Mouse (Mus musculus) embryonic facial prominence, embryonic 13.5 days (tissue): ENCODE results near the gene Brf1. TPM values are rescaled to one million over a fixed set of nuclear protein-coding genes. Genes with fewer than 3 reads are reported as not detected.

Source experiments
- ATAC-seq: fragments of 200-750 bp; cut with Nextera tagmentation; 2 replicates; pipeline ENCODE4 v1.8.0; 2017; ENCODE audit warnings: low read depth; ENCODE audit not compliant: insufficient number of reproducible peaks, insufficient read depth, low FRiP score, low TSS enrichment
- H3K27ac ChIP-seq: fragments of 300-500 bp; sonication (generic); 2 replicates; pipeline ENCODE4 v1.5.1; 2015; ENCODE audit warnings: moderate library complexity, mild to moderate bottlenecking, inconsistent platforms
- H3K27me3 ChIP-seq: fragments of 300-500 bp; sonication (generic); 2 replicates; pipeline ENCODE4 v1.6.1; 2015; ENCODE audit warnings: mild to moderate bottlenecking, inconsistent platforms
- H3K36me3 ChIP-seq: fragments of 300-500 bp; sonication (generic); 2 replicates; pipeline ENCODE4 v1.6.1; 2015; ENCODE audit warnings: mild to moderate bottlenecking, inconsistent platforms
- H3K4me1 ChIP-seq: fragments of 300-500 bp; sonication (generic); 2 replicates; pipeline ENCODE4 v1.6.1; 2015; ENCODE audit warnings: inconsistent platforms
- H3K4me2 ChIP-seq: fragments of 300-500 bp; sonication (generic); 2 replicates; pipeline ENCODE4 v1.6.1; 2015; ENCODE audit warnings: moderate library complexity, mild to moderate bottlenecking, inconsistent platforms
- H3K4me3 ChIP-seq: fragments of 300-500 bp; sonication (generic); 2 replicates; pipeline ENCODE4 v1.5.1; 2015; ENCODE audit warnings: mild to moderate bottlenecking, inconsistent platforms
- H3K9ac ChIP-seq: fragments of 300-500 bp; sonication (generic); 2 replicates; pipeline ENCODE4 v1.6.1; 2015; ENCODE audit warnings: mild to moderate bottlenecking, inconsistent platforms
- H3K9me3 ChIP-seq: fragments of 300-500 bp; sonication (generic); 2 replicates; pipeline ENCODE4 v1.6.1; 2016; ENCODE audit warnings: inconsistent platforms
- WGBS: fragments of 180-500 bp; shearing (Covaris S2); methylation state at CpG from one replicate; pipeline ENCODE4 v1.1.7; 2015; ENCODE audit warnings: mixed read lengths; 5-methylcytosine and 5-hydroxymethylcytosine counted together
- polyA plus RNA-seq: library from polyadenylated mRNA; unstranded; fragments of >200 nt; fragmentation: Nextera tagmentation; extraction: Ambion mirVana; gene quantifications from 2 replicates; pipeline ENCODE4 v1.2.1, GENCODE M21; 2015

The Brf1 gene
- polyA plus RNA-seq, 1 experiment from 2014 or later: 80.1 TPM

- peaks cover 21% of the 10 kb centered on the region for H3K4me1 ChIP-seq
- no peak for ATAC-seq
- WGBS: 2% methylated on average over 53 of the region's 56 CpGs
- peak overlapping the region; percentile 82 for H3K4me2 ChIP-seq
- H3K36me3 ChIP-seq: peaks cover 21% of the 10 kb centered on the region
- H3K27me3 ChIP-seq: no peaks in the 10 kb centered on the region
- no peaks in the 10 kb centered on the region for H3K9me3 ChIP-seq
- peak overlapping the region; percentile 97 for H3K9ac ChIP-seq
- peak overlapping the region; percentile 95 for H3K27ac ChIP-seq
- H3K4me3 ChIP-seq: peak overlapping the region; percentile 92
Observed at GRCm38 (mm10) chr12:112999569-113000293, 773 bp downstream of the Brf1 start.

DNA sequence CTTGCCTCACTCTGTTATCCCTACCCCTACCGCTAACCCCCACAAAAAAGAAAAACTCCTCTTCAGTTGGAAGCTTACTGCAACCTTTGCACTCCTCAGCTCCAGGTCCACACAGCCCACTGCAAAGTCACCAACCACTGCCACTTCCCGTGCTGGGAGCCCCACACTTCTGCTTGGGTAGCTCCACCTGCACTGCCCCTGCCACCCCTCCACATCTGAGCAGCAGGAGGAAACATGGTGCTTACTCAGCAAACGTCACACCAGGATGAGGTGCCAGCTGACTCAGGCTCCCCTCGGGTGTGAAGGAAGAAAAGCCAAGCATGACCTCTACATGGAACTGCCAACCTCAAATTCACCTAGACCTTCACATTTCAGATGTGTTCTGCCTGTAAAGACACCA is 6.4 kb downstream of the Brf1 start:
- Histone ChIP-seq H3K9ac (no peak overlapping the region), H3K4me2 (no peak overlapping the region), H3K27me3 (no peaks in the 10 kb centered on the region), H3K27ac (no peak overlapping the region), H3K9me3 (no peaks in the 10 kb centered on the region), H3K4me1 (peaks cover 17% of the 10 kb centered on the region), H3K4me3 (no peak overlapping the region), H3K36me3 (peaks cover 47% of the 10 kb centered on the region)
- WGBS: 78% methylated on average over 4 of the region's 4 CpGs
- ATAC-seq: no peak

DNA sequence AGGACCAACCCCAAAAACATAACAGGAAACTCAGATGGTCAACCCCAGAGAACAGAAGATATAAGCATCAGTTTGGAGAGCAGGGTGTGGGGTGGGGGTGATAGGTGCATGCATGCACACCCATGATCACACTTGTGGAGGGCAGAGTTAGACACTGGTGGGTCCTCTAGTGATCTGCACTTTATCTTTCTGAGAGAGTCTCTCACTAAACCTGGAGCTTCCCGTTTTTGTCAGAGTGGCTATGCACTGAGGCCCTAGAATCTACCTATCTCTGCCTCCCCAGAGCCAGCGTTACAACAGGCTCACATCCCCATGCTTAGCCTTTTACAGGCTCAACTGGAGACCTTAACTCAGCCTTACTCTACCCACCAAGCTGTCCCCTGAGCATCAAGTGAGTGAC is 9.1 kb downstream of the Brf1 start:
- whole genome bisulfite sequencing: 91% methylated on average over 2 of the region's 2 CpGs
- peak overlapping the region; percentile 60; the same call in 1 of the 2 replicates for H3K27ac ChIP-seq
- no peak for ATAC-seq
- H3K4me3 ChIP-seq: no peak overlapping the region
- no peak overlapping the region for H3K9ac ChIP-seq
- H3K27me3 ChIP-seq: no peaks in the 10 kb centered on the region
- no peaks in the 10 kb centered on the region for H3K9me3 ChIP-seq
- peaks cover 61% of the 10 kb centered on the region for H3K36me3 ChIP-seq
- peaks cover 4% of the 10 kb centered on the region; the same call in 1 of the 2 replicates for H3K4me1 ChIP-seq
- no peak overlapping the region for H3K4me2 ChIP-seq

GRCm38 (mm10) chr12:112990706-112991405 is 9.6 kb downstream of the Brf1 start:
- Histone ChIP-seq H3K9me3 (no peaks in the 10 kb centered on the region), H3K27ac (peak overlapping the region; percentile 60; the same call in 1 of the 2 replicates), H3K27me3 (no peaks in the 10 kb centered on the region), H3K4me2 (no peak overlapping the region), H3K36me3 (peaks cover 63% of the 10 kb centered on the region), H3K9ac (no peak overlapping the region), H3K4me3 (no peak overlapping the region), H3K4me1 (peaks cover 4% of the 10 kb centered on the region; the same call in 1 of the 2 replicates)
- WGBS: 81% methylated on average over 5 of the region's 5 CpGs
- ATAC-seq: no peak

DNA sequence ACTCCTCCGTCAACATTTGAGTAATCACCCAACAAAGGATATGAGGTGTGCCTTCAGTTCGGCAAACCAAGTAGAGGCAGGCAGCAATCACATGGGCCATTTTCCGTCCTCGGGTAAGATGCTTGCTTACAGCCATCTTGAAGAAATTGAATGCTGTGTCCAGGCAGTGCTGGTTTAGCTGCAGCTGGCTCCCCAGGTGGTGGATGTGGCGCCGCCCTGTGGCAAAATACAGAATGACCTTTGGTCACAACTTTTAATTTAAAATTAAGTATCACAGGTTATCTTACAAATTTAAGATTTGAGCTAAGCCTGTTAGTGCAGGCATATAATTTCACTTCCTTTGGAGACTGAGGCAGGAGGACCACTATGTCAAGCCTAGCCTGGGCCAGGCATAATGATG is 12.6 kb downstream of the Brf1 start:
- WGBS: 65% methylated on average over 6 of the region's 6 CpGs
- peaks cover 75% of the 10 kb centered on the region for H3K36me3 ChIP-seq
- no peak overlapping the region for H3K9ac ChIP-seq
- H3K27ac ChIP-seq: no peak overlapping the region
- H3K27me3 ChIP-seq: no peaks in the 10 kb centered on the region
- H3K4me2 ChIP-seq: no peak overlapping the region
- no peak overlapping the region for H3K4me3 ChIP-seq
- no peaks in the 10 kb centered on the region for H3K9me3 ChIP-seq
- peaks cover 4% of the 10 kb centered on the region; the same call in 1 of the 2 replicates for H3K4me1 ChIP-seq
- ATAC-seq: no peak

DNA sequence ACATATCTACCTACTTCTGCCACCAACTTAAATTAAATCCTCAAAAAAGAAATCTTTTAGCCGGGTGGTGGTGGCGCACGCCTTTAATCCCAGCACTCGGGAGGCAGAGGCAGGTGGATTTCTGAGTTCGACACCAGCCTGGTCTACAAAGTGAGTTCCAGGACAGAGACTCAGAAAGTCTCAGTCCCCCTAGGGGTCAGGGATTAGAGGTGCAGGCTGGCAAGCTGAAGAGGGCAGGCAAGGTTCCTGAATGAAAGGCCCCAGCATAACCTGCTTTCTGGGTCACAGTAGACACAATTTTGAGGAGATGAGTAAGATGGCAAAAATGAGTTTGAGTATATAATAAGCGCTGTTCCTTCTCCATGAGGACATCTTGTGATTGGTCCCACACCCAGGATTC is 15.2 kb downstream of the Brf1 start:
- H3K4me3 ChIP-seq: no peak overlapping the region
- H3K27me3 ChIP-seq: no peaks in the 10 kb centered on the region
- no peak overlapping the region for H3K4me2 ChIP-seq
- WGBS: 90% methylated on average over 6 of the region's 6 CpGs
- ATAC-seq: no peak
- no peak overlapping the region for H3K27ac ChIP-seq
- H3K9me3 ChIP-seq: no peaks in the 10 kb centered on the region
- H3K9ac ChIP-seq: no peak overlapping the region
- peaks cover 82% of the 10 kb centered on the region for H3K36me3 ChIP-seq
- no peaks in the 10 kb centered on the region for H3K4me1 ChIP-seq

DNA sequence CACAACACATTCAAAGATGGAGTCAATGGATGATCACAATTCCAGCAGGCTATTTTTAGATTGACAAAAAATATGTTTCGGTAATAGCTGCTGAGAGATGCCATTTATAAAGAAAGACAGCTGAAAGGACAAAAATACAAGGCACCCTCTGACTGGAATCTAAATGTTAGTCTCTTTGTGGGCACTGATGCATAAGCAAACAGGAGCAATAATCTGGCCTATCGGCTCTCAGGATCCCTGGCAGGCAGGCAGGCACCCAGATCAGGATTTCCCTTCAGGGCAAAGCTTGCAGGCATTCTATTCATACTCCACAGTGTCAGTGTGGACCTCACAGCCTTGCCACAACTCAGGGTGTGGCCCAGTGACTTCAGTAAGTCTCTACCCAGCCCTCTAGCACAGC is 18.5 kb downstream of the Brf1 start:
- Histone ChIP-seq H3K27ac (no peak overlapping the region), H3K4me1 (peaks cover 7% of the 10 kb centered on the region), H3K27me3 (no peaks in the 10 kb centered on the region), H3K9ac (no peak overlapping the region), H3K4me3 (no peak overlapping the region), H3K4me2 (no peak overlapping the region), H3K36me3 (peaks cover 93% of the 10 kb centered on the region), H3K9me3 (no peaks in the 10 kb centered on the region)
- no peak for ATAC-seq
- WGBS: 87% methylated on average over 2 of the region's 2 CpGs

DNA sequence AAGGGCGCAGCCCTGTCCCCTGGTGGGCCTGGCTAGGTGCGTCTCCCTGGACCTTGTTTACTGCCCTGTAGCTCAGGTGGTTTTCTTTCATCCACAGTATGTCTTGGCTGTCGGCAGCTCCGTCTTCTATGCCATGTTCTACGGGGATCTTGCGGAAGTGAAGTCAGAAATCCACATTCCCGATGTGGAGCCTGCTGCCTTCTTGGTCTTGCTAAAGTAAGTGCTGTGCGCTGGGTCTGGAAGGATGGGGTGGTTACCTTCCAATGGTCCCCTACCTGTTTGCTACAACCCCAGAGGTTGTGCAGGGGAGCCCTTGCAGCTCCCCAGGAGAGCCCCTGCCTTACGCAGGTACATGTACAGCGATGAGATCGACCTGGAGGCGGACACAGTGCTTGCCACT is 23.3 kb downstream of the Brf1 start:
- Histone ChIP-seq H3K9ac (peak overlapping the region; percentile 89), H3K36me3 (peaks cover 78% of the 10 kb centered on the region), H3K27me3 (no peaks in the 10 kb centered on the region), H3K4me3 (peak overlapping the region; percentile 73), H3K27ac (peak overlapping the region; percentile 93), H3K4me2 (peak overlapping the region; percentile 91), H3K9me3 (no peaks in the 10 kb centered on the region), H3K4me1 (peaks cover 14% of the 10 kb centered on the region)
- 40% methylated on average over 12 of the region's 12 CpGs for WGBS
- ATAC-seq: no peak

DNA sequence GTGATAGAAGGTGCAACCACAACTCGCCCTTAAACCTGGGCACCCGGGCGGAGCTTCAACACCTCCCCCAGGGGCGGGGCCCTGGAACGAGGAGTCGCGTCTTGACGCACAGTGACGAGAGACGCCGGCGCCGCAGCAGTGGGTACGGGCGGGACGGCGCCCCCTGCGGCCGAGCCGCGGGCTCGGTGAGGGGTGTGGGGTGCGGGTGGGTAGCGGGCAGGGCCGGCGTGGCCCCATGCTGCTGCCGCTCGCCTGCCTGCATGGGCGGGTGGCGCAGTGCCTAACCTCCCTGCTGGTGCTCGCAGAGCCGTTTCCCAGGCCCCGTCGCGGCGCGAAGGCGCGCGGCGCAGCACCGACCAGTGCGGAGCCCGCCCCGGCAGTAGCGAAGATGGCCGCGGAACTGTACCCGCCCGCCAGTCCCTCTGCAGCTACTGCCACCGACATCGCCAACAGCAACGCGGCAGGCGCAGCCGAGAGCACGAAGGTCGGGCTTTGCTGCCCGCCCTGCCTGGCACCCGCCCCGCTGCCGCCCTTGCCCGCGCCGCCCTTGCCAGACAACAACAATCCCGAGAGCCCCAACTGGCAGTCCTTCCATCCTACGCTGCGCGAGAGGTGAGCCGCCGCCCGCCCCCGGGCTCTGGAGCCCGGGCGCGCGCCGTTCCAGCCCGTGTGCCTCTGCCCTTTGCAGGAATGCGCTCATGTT is 24.0 kb downstream of the Brf1 start, which contains the start of gene Btbd6:
Gene Btbd6 (plus strand): TSS at position 112 of the 703 bp plus-strand sequence.
- ATAC-seq: peak; percentile 90
- H3K27ac ChIP-seq: peak within 1 kb of the TSS; percentile 93
- H3K9ac ChIP-seq: peak within 1 kb of the TSS; percentile 89
- H3K4me3 ChIP-seq: peak within 1 kb of the TSS; percentile 73
- WGBS: under 1% methylated on average over 80 of the region's 80 CpGs
- peaks cover 79% of the 10 kb centered on the region for H3K36me3 ChIP-seq
- no peaks in the 10 kb centered on the region for H3K27me3 ChIP-seq
- H3K4me1 ChIP-seq: peaks cover 14% of the 10 kb centered on the region
- H3K4me2 ChIP-seq: peak within 1 kb of the TSS; percentile 91
- no peaks in the 10 kb centered on the region for H3K9me3 ChIP-seq

DNA sequence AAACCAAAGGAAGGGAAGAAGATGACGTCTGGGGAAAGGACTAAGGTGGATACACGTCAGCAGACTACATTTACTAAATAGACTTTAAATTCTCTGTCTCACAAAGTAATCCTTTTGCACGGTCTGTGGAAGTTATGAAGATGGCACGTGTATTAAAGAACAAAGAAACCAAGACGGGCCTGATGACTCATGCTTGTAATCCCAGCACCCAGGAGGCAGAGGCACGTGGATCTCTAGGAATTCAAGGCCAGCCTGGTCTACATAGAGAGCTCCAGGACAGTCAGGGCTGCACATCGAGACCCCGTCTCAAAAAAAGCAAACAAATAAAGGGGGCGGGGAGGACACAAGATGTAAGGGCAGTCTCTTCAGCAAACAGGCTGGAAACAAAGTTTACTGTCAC is 25.8 kb downstream of the Brf1 start:
- H3K9me3 ChIP-seq: no peaks in the 10 kb centered on the region
- H3K9ac ChIP-seq: no peak overlapping the region
- H3K4me1 ChIP-seq: peaks cover 14% of the 10 kb centered on the region
- no peak overlapping the region for H3K27ac ChIP-seq
- H3K36me3 ChIP-seq: peaks cover 79% of the 10 kb centered on the region
- no peaks in the 10 kb centered on the region for H3K27me3 ChIP-seq
- no peak for ATAC-seq
- no peak overlapping the region for H3K4me2 ChIP-seq
- no peak overlapping the region for H3K4me3 ChIP-seq
- WGBS: 88% methylated on average over 9 of the region's 9 CpGs

GRCm38 (mm10) chr12:112969616-112970015 is 30.9 kb downstream of the Brf1 start:
- Histone ChIP-seq H3K36me3 (peaks cover 99% of the 10 kb centered on the region), H3K4me1 (no peaks in the 10 kb centered on the region), H3K4me3 (no peak overlapping the region), H3K27ac (no peak overlapping the region), H3K4me2 (no peak overlapping the region), H3K9ac (no peak overlapping the region), H3K9me3 (no peaks in the 10 kb centered on the region), H3K27me3 (no peaks in the 10 kb centered on the region)
- 94% methylated on average over 6 of the region's 6 CpGs for WGBS
- ATAC-seq: no peak
